Mouse (Mus musculus) Patski (cell line): ENCODE data around the gene N4bp2l2. TPM values are rescaled to one million over a fixed set of nuclear protein-coding genes. Genes with fewer than 3 reads are reported as not detected.
A peak's percentile ranks its signal among the peaks of the same experiment; 100 is the strongest.

ENCODE experiments used
- ATAC-seq: fragments of 100-300 bp; one replicate; pipeline ENCODE4 v1.8.0; 2021
- CTCF ChIA-PET: fragments of 350-600 bp; sonication (Branson Sonifier 250); formaldehyde crosslinking; loops from one replicate; lab custom pipeline; 2022; ENCODE audit warnings: inconsistent platforms; lab: Charles Lee
- POLR2A ChIA-PET: fragments of 350-600 bp; sonication (Branson Sonifier 250); formaldehyde crosslinking; loops from one replicate; lab custom pipeline; 2022; ENCODE audit warnings: antibody characterized with exemption, inconsistent platforms; lab: Charles Lee
- DNase-seq: peaks from one replicate; pipeline ENCODE4 v3.0.0-alpha.2; 2011; ENCODE audit warnings: low read depth, low spot score
- H3K27me3 ChIP-seq: fragments of 371-371 bp; one replicate; pipeline ENCODE4 v1.5.1; 2021
- CTCF ChIP-seq: fragments of 100-300 bp; IDR thresholded peaks from one replicate; pipeline ENCODE4 v1.5.1; 2021
- in situ Hi-C: fragments of 300-500 bp; cut with MboI; formaldehyde crosslinking; loops from 3 replicates; pipeline ENCODE4 v1.11.1; 2018; ENCODE audit warnings: low pct_unique_long_range_greater_than_20kb, mixed read lengths
- polyA plus RNA-seq: library from polyadenylated mRNA; unstranded; gene quantifications from one replicate; pipeline ENCODE4 v1.2.3, GENCODE M21; 2021

N4bp2l2 gene
- polyA plus RNA-seq, 1 experiment from 2014 or later = 70.0 TPM

DNA sequence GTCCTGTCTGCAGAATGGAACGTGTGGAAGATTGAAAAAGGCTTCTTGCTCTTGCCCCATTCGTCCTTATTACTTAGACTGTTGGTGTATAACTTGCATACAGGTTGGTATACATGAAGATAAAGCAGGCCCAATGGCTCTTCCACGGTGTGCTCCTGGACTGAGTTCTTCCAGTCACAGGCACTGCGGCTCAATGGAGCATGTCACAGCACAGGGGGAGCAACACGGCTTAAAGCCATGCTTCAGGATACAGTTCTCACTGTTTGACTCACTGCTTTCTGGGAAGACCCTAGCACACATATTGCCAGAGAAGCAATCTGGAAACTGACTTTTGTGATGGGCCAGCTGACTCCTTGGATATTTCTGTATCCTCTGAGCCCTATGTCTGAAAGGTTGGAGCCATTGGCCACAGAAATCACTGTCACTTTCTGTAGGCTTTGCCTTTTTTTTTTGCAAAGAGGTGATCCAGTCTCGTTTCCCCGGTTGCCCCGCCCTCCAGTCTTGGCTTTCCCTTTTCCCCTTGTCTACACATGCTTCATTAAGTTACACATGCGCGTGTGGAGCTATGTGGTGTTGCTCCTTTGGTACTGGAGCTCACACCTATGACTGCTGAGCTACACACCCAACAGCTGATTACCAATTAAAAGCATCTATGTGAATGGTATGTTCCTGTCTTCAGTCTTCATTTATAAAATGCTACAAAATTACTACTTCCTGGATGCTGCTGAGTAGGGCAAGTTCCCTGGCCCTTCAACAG lies 47.2 kb downstream of the N4bp2l2 start:
- POLR2A ChIA-PET = no interaction called here
- DNase-seq = no peak

DNA sequence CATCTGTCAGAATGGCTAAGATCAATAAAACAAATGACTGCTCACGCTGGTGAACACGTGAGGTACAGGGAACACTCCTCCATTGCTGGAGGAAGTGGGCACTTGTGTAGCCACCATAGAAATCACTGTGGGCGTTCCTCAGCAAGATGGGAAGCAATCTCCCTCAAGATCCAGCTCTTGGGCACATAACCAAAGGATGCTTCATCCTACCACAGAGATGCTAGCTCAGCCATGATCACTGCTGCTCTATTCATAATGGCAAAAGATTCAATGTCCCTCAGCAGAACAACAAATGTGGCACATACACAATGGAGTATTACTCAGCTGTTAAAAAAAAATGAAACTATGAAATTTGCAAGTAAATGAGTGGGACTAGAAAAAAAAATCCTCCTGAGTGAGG lies 49.3 kb downstream of the N4bp2l2 start:
- DNase-seq = no peak
- in situ Hi-C loops = no loop called here
- ChIA-PET CTCF (interaction anchor here (1.2 kb wide), 1 partner anchor 10 kb away, joined by 3 read pairs; no protein-coding TSS in a partner anchor), POLR2A (no interaction called here)
- no peak for ATAC-seq
- H3K27me3 ChIP-seq = no peaks in the 10 kb centered on the region
- no peak for TF ChIP-seq CTCF

More for the DNA sequence above, 47.2 kb downstream of the N4bp2l2 start:
- CTCF ChIA-PET = no interaction called here
- in situ Hi-C loops = no loop called here
- no peaks in the 10 kb centered on the region for H3K27me3 ChIP-seq
- ATAC-seq = no peak
- no peak for TF ChIP-seq CTCF

- in situ Hi-C loops = no loop called here
- ChIA-PET POLR2A (no interaction called here), CTCF (interaction anchor here (1.2 to 1.3 kb wide), 2 partner anchors 9 to 10 kb away, joined by 3 read pairs; no protein-coding TSS in a partner anchor)
- no peak for TF ChIP-seq CTCF
- DNase-seq = no peak
- ATAC-seq = no peak
- no peaks in the 10 kb centered on the region for H3K27me3 ChIP-seq
Observed at GRCm38 (mm10) chr5:150616216-150616615, 49.8 kb downstream of the N4bp2l2 start.

DNA sequence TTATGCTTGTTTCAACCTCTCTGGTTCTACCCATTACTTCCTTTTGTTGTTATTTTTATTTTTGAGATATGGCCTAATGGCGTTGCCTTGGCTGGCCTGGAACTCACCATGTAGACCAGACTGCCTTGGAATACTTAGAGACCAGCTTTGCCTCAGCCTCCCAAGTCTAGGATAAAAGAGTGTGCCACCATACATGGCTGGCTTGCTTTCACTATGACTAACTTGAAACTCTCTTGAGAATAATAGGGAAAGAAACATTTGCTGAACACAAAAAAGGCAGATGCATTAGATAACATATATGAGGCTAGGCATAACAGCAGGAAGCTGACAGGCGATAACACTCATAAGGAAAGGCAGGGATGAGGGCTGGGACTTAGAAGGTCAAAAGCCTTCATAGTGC lies 51.9 kb downstream of the N4bp2l2 start:
- no peak for ATAC-seq
- H3K27me3 ChIP-seq = no peaks in the 10 kb centered on the region
- TF ChIP-seq CTCF = no peak
- POLR2A ChIA-PET = no interaction called here
- CTCF ChIA-PET = interaction anchor here (1.2 to 1.6 kb wide), 3 partner anchors 11 to 29 kb away, joined by 3 to 6 read pairs (median 4); no protein-coding TSS in a partner anchor
- no peak for DNase-seq
- in situ Hi-C loops = no loop called here

- CTCF ChIA-PET = interaction anchor here (1.0 to 1.7 kb wide), 3 partner anchors 12 to 27 kb away, joined by 3 to 4 read pairs (median 4); no protein-coding TSS in a partner anchor
- TF ChIP-seq CTCF = no peak
- ATAC-seq (peak; percentile 81), DNase-seq (no peak)
- in situ Hi-C loops = no loop called here
- POLR2A ChIA-PET = no interaction called here
- H3K27me3 ChIP-seq = no peaks in the 10 kb centered on the region
Observed at GRCm38 (mm10) chr5:150611697-150612096, 54.3 kb downstream of the N4bp2l2 start.

DNA sequence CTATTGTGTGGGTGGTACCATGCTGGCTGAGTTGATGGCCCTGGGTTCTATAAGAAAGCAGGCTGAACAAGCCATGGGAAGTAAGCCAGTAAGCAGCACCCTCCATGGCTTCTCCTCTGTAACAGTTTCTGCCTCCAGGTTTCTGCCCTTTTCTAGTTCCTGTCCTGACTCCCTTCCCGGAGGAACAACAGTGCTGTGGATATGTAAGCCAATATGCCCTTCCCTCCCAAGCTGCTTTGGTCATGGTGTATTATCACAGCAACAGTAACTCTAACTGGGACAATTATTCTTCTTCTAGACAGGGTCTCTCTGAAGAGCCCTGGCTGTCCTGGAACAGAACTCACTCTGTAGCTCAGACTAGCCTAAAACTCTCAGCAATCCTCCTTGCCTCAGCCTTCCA lies 54.8 kb downstream of the N4bp2l2 start:
- in situ Hi-C loops = no loop called here
- ATAC-seq (no peak), DNase-seq (no peak)
- POLR2A ChIA-PET = no interaction called here
- CTCF ChIA-PET = interaction anchor here (1.0 to 1.7 kb wide), 3 partner anchors 11 to 26 kb away, joined by 3 to 4 read pairs (median 4); no protein-coding TSS in a partner anchor
- no peaks in the 10 kb centered on the region for H3K27me3 ChIP-seq
- TF ChIP-seq CTCF = no peak

GRCm38 (mm10) chr5:150607631-150608030 lies 58.4 kb downstream of the N4bp2l2 start:
- POLR2A ChIA-PET = no interaction called here
- DNase-seq (no peak), ATAC-seq (no peak)
- in situ Hi-C loops = no loop called here
- TF ChIP-seq CTCF = no peak
- CTCF ChIA-PET = no interaction called here
- H3K27me3 ChIP-seq = no peaks in the 10 kb centered on the region

DNA sequence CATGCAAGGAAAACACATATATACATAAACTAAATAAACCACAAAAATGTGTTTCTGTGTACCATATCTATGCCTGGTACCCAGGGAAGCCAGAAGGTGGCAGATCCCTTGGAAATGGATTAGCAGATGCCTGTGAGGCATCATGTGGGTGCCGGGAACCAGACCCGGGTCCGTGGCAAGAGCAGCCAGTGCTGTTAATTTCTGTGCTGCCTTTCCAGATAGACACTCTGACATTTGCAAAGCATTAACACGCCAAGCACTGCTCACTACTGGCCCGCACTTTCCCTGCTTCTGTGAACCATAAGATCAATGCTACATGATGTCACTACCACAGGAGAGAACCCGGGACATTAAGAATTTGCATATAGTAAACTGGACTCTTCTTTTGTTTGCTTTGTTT lies 59.9 kb downstream of the N4bp2l2 start:
- CTCF ChIA-PET = no interaction called here
- ATAC-seq (no peak), DNase-seq (no peak)
- in situ Hi-C loops = no loop called here
- TF ChIP-seq CTCF = no peak
- POLR2A ChIA-PET = interaction anchor here (0.6 kb wide), 1 partner anchor 813 kb away, joined by 3 read pairs; no protein-coding TSS in a partner anchor
- no peaks in the 10 kb centered on the region for H3K27me3 ChIP-seq

GRCm38 (mm10) chr5:150601441-150602230 lies 64.3 kb downstream of the N4bp2l2 start:
- H3K27me3 ChIP-seq = no peaks in the 10 kb centered on the region
- CTCF ChIA-PET = interaction anchor here (1.9 kb wide), 1 partner anchor 41 kb away, joined by 5 read pairs; no protein-coding TSS in a partner anchor
- DNase-seq = no peak
- in situ Hi-C loops = no loop called here
- POLR2A ChIA-PET = no interaction called here
- ATAC-seq = no peak
- TF ChIP-seq CTCF = no peak

GRCm38 (mm10) chr5:150600554-150601440 lies 65.2 kb downstream of the N4bp2l2 start:
- no peak for DNase-seq
- POLR2A ChIA-PET = no interaction called here
- TF ChIP-seq CTCF = no peak

More at GRCm38 (mm10) chr5:150600554-150601440, 65.2 kb downstream of the N4bp2l2 start:
- no peaks in the 10 kb centered on the region for H3K27me3 ChIP-seq
- CTCF ChIA-PET = no interaction called here
- ATAC-seq = no peak
- in situ Hi-C loops = no loop called here
